Mouse (Mus musculus): ENCODE measurements around the gene Lin28a.
"Not testable (repeated sequence)": the region's sequence is repeated elsewhere in the genome, so short reads cannot be mapped to it uniquely, and the experiment has no call there.

GRCm38 (mm10) chr4:133988289-133988688 is 30.4 kb downstream of the Lin28a start:
- TF ChIP-seq CTCF, POLR2A (IDR thresholded peaks at IDR 0.05; ENCODE audit: insufficient read depth, low read depth, low read length): not testable (repeated sequence)
